Mouse (Mus musculus): Measurements from ENCODE around the gene Hist1h3b. TPM values are rescaled to one million over a fixed set of nuclear protein-coding genes. Genes with fewer than 3 reads are reported as not detected.

Gene Hist1h3b
- polyA plus RNA-seq, 1 experiment from 2014 or later, result 12.5 TPM

- Histone ChIP-seq H3K27me3 (ENCODE audit: control insufficient read depth, insufficient read depth, low read length) (no peaks in the 10 kb centered on the region), H3K36me3 (ENCODE audit: control insufficient read depth, insufficient read depth, low read length) (no peaks in the 10 kb centered on the region), H3K27ac (ENCODE audit: low read depth, low read length) (no peak overlapping the region), H3K4me1 (ENCODE audit: control insufficient read depth, insufficient read depth, low read length) (no peaks in the 10 kb centered on the region), H3K9ac (ENCODE audit: low read depth, low read length) (no peak overlapping the region), H3K4me3 (ENCODE audit: low read length) (no peak overlapping the region), H3K4me2 (replicated peaks; ENCODE audit: low read depth, low read length) (no peak overlapping the region), H3K9me3 (ENCODE audit: control insufficient read depth, low read length) (no peaks in the 10 kb centered on the region)
- no peak for ATAC-seq (ENCODE audit: low FRiP score, low TSS enrichment)
- 88% methylated on average over 4 of the region's 4 CpGs for WGBS
Measured at GRCm38 (mm10) chr13:23779025-23779424, 27.0 kb downstream of the Hist1h3b start.

DNA sequence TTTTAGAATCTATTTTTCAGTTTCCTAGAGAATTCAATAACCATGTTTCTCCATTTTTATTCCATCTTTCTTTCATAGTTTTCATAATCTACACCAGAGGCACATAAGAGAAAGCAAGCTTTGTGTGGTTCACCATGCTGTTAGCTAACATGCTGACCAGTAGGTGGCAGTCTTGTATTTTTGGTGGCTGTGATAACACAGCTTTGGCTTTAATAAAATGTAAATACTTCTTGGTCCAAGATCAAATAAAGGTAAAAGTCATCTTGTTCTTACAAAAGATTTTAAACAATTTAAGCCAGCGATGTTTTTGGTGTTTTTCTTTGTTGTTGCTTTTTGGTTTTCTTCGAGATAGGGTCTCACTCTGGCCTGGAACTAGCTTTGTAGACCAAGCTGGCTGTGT lies 40.5 kb downstream of the Hist1h3b start:
- no peak overlapping the region for H3K4me3 ChIP-seq (ENCODE audit: low read length)
- no peak overlapping the region for H3K27ac ChIP-seq (ENCODE audit: low read depth, low read length)
- no peak overlapping the region for H3K4me2 ChIP-seq (replicated peaks; ENCODE audit: low read depth, low read length)
- no peak overlapping the region for H3K9ac ChIP-seq (ENCODE audit: low read depth, low read length)
- no peaks in the 10 kb centered on the region for H3K27me3 ChIP-seq (ENCODE audit: control insufficient read depth, insufficient read depth, low read length)
- no peak for ATAC-seq (ENCODE audit: low FRiP score, low TSS enrichment)
- H3K36me3 ChIP-seq (ENCODE audit: control insufficient read depth, insufficient read depth, low read length), result no peaks in the 10 kb centered on the region
- 57% methylated on average over 2 of the region's 2 CpGs for WGBS
- no peaks in the 10 kb centered on the region for H3K4me1 ChIP-seq (ENCODE audit: control insufficient read depth, insufficient read depth, low read length)
- no peaks in the 10 kb centered on the region for H3K9me3 ChIP-seq (ENCODE audit: control insufficient read depth, low read length)

DNA sequence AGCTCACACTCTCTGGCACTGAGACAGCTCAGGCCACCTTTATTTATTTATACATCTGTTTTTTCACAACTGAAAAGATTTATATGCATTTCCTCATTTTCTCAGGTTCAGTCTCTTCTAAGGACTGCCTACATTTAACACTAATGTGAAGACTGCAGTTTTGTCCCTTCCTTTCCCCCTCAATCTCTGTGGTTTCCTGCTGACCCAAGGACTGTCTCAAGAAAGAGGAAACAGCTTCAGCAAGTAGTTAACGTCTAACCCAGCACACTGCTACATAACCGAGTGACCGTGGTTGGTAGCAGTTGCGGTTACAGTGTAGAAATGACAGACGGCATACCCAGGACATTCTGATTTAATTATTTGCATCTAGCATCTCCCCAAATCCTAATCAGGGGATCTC lies 47.3 kb downstream of the Hist1h3b start:
- Histone ChIP-seq H3K9me3 (ENCODE audit: control insufficient read depth, low read length) (no peaks in the 10 kb centered on the region), H3K27ac (ENCODE audit: low read depth, low read length) (no peak overlapping the region), H3K27me3 (ENCODE audit: control insufficient read depth, insufficient read depth, low read length) (no peaks in the 10 kb centered on the region), H3K4me2 (replicated peaks; ENCODE audit: low read depth, low read length) (no peak overlapping the region), H3K36me3 (ENCODE audit: control insufficient read depth, insufficient read depth, low read length) (no peaks in the 10 kb centered on the region), H3K4me1 (ENCODE audit: control insufficient read depth, insufficient read depth, low read length) (no peaks in the 10 kb centered on the region), H3K9ac (ENCODE audit: low read depth, low read length) (no peak overlapping the region), H3K4me3 (ENCODE audit: low read length) (no peak overlapping the region)
- 66% methylated on average over 5 of the region's 5 CpGs for WGBS
- no peak for ATAC-seq (ENCODE audit: low FRiP score, low TSS enrichment)

Small RNA genes within 50 kb of the gene (microRNA-seq; reads per million reads assigned to microRNA genes)
- gene Gm44314, result not detected
- not detected for gene Gm44484

Other genes with a start within 250 kb of the Hist1h3b start
- gene Hist1h4h, start 221.2 kb upstream of the Hist1h3b start, polyA plus RNA-seq (2014; fragmentation: Nextera tagmentation; extraction: Ambion mirVana), result 6.1 and 9.9 TPM in 2 replicates
- 13.8 and 28.7 TPM in 2 replicates for gene Hist1h2af, start 218.4 kb upstream of the Hist1h3b start, polyA plus RNA-seq (2014; fragmentation: Nextera tagmentation; extraction: Ambion mirVana)
- 8.2 and 12.5 TPM in 2 replicates for gene Hist1h3g, start 216.8 kb upstream of the Hist1h3b start, polyA plus RNA-seq (2014; fragmentation: Nextera tagmentation; extraction: Ambion mirVana)
- gene Hist1h2bh, start 208.9 kb upstream of the Hist1h3b start, polyA plus RNA-seq (2014; fragmentation: Nextera tagmentation; extraction: Ambion mirVana), result 1.4 and 2.9 TPM in 2 replicates
- 1.2 and 2.0 TPM in 2 replicates for gene Hist1h3f, start 208.2 kb upstream of the Hist1h3b start, polyA plus RNA-seq (2014; fragmentation: Nextera tagmentation; extraction: Ambion mirVana)
- 1.1 and 2.9 TPM in 2 replicates for gene Hist1h4f, start 200.6 kb upstream of the Hist1h3b start, polyA plus RNA-seq (2014; fragmentation: Nextera tagmentation; extraction: Ambion mirVana)
- 0.70 and 1.2 TPM in 2 replicates for gene Hist1h1d, start 199.0 kb upstream of the Hist1h3b start, polyA plus RNA-seq (2014; fragmentation: Nextera tagmentation; extraction: Ambion mirVana)
- 11.4 and 15.4 TPM in 2 replicates for gene Hist1h3e, start 189.9 kb upstream of the Hist1h3b start, polyA plus RNA-seq (2014; fragmentation: Nextera tagmentation; extraction: Ambion mirVana)
- 114 and 155 TPM in 2 replicates for gene Hist1h2ae, start 181.0 kb upstream of the Hist1h3b start, polyA plus RNA-seq (2014; fragmentation: Nextera tagmentation; extraction: Ambion mirVana)
- gene Hist1h2bg, start 180.9 kb upstream of the Hist1h3b start, polyA plus RNA-seq (2014; fragmentation: Nextera tagmentation; extraction: Ambion mirVana), result 7.9 and 12.9 TPM in 2 replicates
- gene Hist1h2bf, start 178.1 kb upstream of the Hist1h3b start, polyA plus RNA-seq (2014; fragmentation: Nextera tagmentation; extraction: Ambion mirVana), result 6.7 and 10.8 TPM in 2 replicates
- 2.9 and 5.3 TPM in 2 replicates for gene Hist1h2ad, start 177.9 kb upstream of the Hist1h3b start, polyA plus RNA-seq (2014; fragmentation: Nextera tagmentation; extraction: Ambion mirVana)
- 12.0 and 14.7 TPM in 2 replicates for gene Hist1h3d, start 176.5 kb upstream of the Hist1h3b start, polyA plus RNA-seq (2014; fragmentation: Nextera tagmentation; extraction: Ambion mirVana)
- 113 and 136 TPM in 2 replicates for gene Hist1h4d, start 170.7 kb upstream of the Hist1h3b start, polyA plus RNA-seq (2014; fragmentation: Nextera tagmentation; extraction: Ambion mirVana)
- 2.9 and 3.1 TPM in 2 replicates for gene Hist1h2be, start 131.1 kb upstream of the Hist1h3b start, polyA plus RNA-seq (2014; fragmentation: Nextera tagmentation; extraction: Ambion mirVana)
- gene Hist1h1e, start 129.7 kb upstream of the Hist1h3b start, polyA plus RNA-seq (2014; fragmentation: Nextera tagmentation; extraction: Ambion mirVana), result 17.6 and 20.4 TPM in 2 replicates
- gene Hist1h2ac, start 68.3 kb upstream of the Hist1h3b start, polyA plus RNA-seq (2014; fragmentation: Nextera tagmentation; extraction: Ambion mirVana), result 1.3 and 1.9 TPM in 2 replicates
- gene Hist1h2bc, start 68.1 kb upstream of the Hist1h3b start, polyA plus RNA-seq (2014; fragmentation: Nextera tagmentation; extraction: Ambion mirVana), result 54.0 and 60.2 TPM in 2 replicates
- not detected in 2 replicates for gene Hist1h1t, start 56.5 kb upstream of the Hist1h3b start, polyA plus RNA-seq (2014; fragmentation: Nextera tagmentation; extraction: Ambion mirVana)
- gene Hist1h4c, start 53.8 kb upstream of the Hist1h3b start, polyA plus RNA-seq (2014; fragmentation: Nextera tagmentation; extraction: Ambion mirVana), result 9.0 and 15.0 TPM in 2 replicates
- 6.0 and 7.6 TPM in 2 replicates for gene Hfe, start 41.4 kb upstream of the Hist1h3b start, polyA plus RNA-seq (2014; fragmentation: Nextera tagmentation; extraction: Ambion mirVana)
- gene Hist1h1c, start 13.5 kb upstream of the Hist1h3b start, polyA plus RNA-seq (2014; fragmentation: Nextera tagmentation; extraction: Ambion mirVana), result 21.6 and 28.4 TPM in 2 replicates
- gene Hist1h3c, start 6.7 kb upstream of the Hist1h3b start, polyA plus RNA-seq (2014; fragmentation: Nextera tagmentation; extraction: Ambion mirVana), result 12.7 and 18.3 TPM in 2 replicates
- gene Hist1h2bb, start 5.5 kb upstream of the Hist1h3b start, polyA plus RNA-seq (2014; fragmentation: Nextera tagmentation; extraction: Ambion mirVana), result 2.7 and 6.8 TPM in 2 replicates
- 70.3 and 91.4 TPM in 2 replicates for gene Hist1h2ab, start 1.1 kb upstream of the Hist1h3b start, polyA plus RNA-seq (2014; fragmentation: Nextera tagmentation; extraction: Ambion mirVana)
- 7.0 and 9.2 TPM in 2 replicates for gene Hist1h4b, start 4.7 kb downstream of the Hist1h3b start, polyA plus RNA-seq (2014; fragmentation: Nextera tagmentation; extraction: Ambion mirVana)
- gene Hist1h4a, start 9.0 kb downstream of the Hist1h3b start, polyA plus RNA-seq (2014; fragmentation: Nextera tagmentation; extraction: Ambion mirVana), result 1.3 and 1.9 TPM in 2 replicates
- gene Hist1h3a, start 10.1 kb downstream of the Hist1h3b start, polyA plus RNA-seq (2014; fragmentation: Nextera tagmentation; extraction: Ambion mirVana), result 8.8 and 11.6 TPM in 2 replicates
- gene Hist1h1a, start 11.4 kb downstream of the Hist1h3b start, polyA plus RNA-seq (2014; fragmentation: Nextera tagmentation; extraction: Ambion mirVana), result 3.5 and 6.5 TPM in 2 replicates
- gene Trim38, start 17.6 kb downstream of the Hist1h3b start, polyA plus RNA-seq (2014; fragmentation: Nextera tagmentation; extraction: Ambion mirVana), result not detected in 2 replicates
- 0.07 and 0.12 TPM in 2 replicates for gene Slc17a2, start 54.7 kb downstream of the Hist1h3b start, polyA plus RNA-seq (2014; fragmentation: Nextera tagmentation; extraction: Ambion mirVana)
- gene Slc17a3, start 87.2 kb downstream of the Hist1h3b start, polyA plus RNA-seq (2014; fragmentation: Nextera tagmentation; extraction: Ambion mirVana), result 0.53 and 1.1 TPM in 2 replicates
- 0.47 and 1.6 TPM in 2 replicates for gene Slc17a1, start 115.5 kb downstream of the Hist1h3b start, polyA plus RNA-seq (2014; fragmentation: Nextera tagmentation; extraction: Ambion mirVana)
- 2.0 and 2.5 TPM in 2 replicates for gene Slc17a4, start 162.7 kb downstream of the Hist1h3b start, polyA plus RNA-seq (2014; fragmentation: Nextera tagmentation; extraction: Ambion mirVana)
- not detected in 2 replicates for gene Hist1h2ba, start 181.9 kb downstream of the Hist1h3b start, polyA plus RNA-seq (2014; fragmentation: Nextera tagmentation; extraction: Ambion mirVana)
- not detected in 2 replicates for gene Hist1h2aa, start 182.2 kb downstream of the Hist1h3b start, polyA plus RNA-seq (2014; fragmentation: Nextera tagmentation; extraction: Ambion mirVana)
- 0.15 TPM in 1 of 2 replicates, not detected in the other for gene Scgn, start 238.9 kb downstream of the Hist1h3b start, polyA plus RNA-seq (2014; fragmentation: Nextera tagmentation; extraction: Ambion mirVana)